Mouse (Mus musculus): Measurements from ENCODE around the gene Prh1. TPM values are rescaled to one million over a fixed set of nuclear protein-coding genes. Genes with fewer than 3 reads are reported as not detected.
"Not testable (repeated sequence)": the region's sequence is repeated elsewhere in the genome, so short reads cannot be mapped to it uniquely, and the experiment has no call there.

Gene Prh1
- not detected for polyA plus RNA-seq (2012; fragmentation: generic; extraction: Trizol)

- not testable (repeated sequence) for H3K36me3 ChIP-seq (ENCODE audit: control insufficient read depth, insufficient read depth); H3K79me2 ChIP-seq (ENCODE audit: control insufficient read depth, insufficient read depth); H3K4me2 ChIP-seq (ENCODE audit: low read depth); H3ac ChIP-seq (ENCODE audit: control insufficient read depth, insufficient read length); H3K4me3 ChIP-seq; H3K27me3 ChIP-seq (ENCODE audit: control insufficient read depth, insufficient read depth, insufficient read length)
Observed at GRCm38 (mm10) chr6:132569509-132569908, at the start of gene Prh1. TSS of gene Prh1 (plus strand) at chr6:132569809.

DNA sequence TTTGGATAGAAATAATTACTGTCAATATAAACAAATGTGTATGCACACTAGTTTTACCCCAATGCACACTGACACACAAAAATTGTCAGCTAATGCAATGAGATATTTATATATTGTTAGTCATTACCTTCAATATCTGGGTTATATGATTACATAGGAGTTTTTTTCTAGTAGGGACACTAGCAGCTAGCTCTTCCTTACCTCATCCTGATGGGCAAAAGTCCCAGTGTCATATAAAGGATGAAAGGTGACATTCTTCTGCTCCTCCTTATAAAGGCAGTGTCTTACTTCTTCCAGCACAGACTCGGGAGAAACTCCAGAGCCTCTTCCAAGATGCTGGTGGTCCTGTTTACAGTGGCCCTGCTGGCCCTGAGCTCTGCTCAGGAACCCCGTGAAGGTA lies 26.0 kb downstream of the Prh1 start, which contains the start of gene Prp2:
TSS of gene Prp2 (plus strand) at position 301 of the 400 bp plus-strand sequence.
- not testable (repeated sequence) for H3K27me3 ChIP-seq (ENCODE audit: control insufficient read depth, insufficient read depth, insufficient read length); H3K36me3 ChIP-seq (ENCODE audit: control insufficient read depth, insufficient read depth); H3K4me3 ChIP-seq; H3ac ChIP-seq (ENCODE audit: control insufficient read depth, insufficient read length); H3K4me2 ChIP-seq (ENCODE audit: low read depth); H3K79me2 ChIP-seq (ENCODE audit: control insufficient read depth, insufficient read depth)

Other genes with a start within 250 kb of the Prh1 start
- gene Gm8882, start 205.7 kb upstream of the Prh1 start, polyA plus RNA-seq (2012; fragmentation: generic; extraction: Trizol), result not detected
- gene Prp2, start 26.1 kb downstream of the Prh1 start, polyA plus RNA-seq (2012; fragmentation: generic; extraction: Trizol), result not detected
- gene A630073D07Rik, start 81.7 kb downstream of the Prh1 start, polyA plus RNA-seq (2012; fragmentation: generic; extraction: Trizol), result not detected
- not detected for gene Tas2r120, start 87.1 kb downstream of the Prh1 start, polyA plus RNA-seq (2012; fragmentation: generic; extraction: Trizol)
- gene Tas2r121, start 131.2 kb downstream of the Prh1 start, polyA plus RNA-seq (2012; fragmentation: generic; extraction: Trizol), result not detected
- not detected for gene Tas2r122, start 142.1 kb downstream of the Prh1 start, polyA plus RNA-seq (2012; fragmentation: generic; extraction: Trizol)
- gene Tas2r115, start 168.2 kb downstream of the Prh1 start, polyA plus RNA-seq (2012; fragmentation: generic; extraction: Trizol), result not detected
- not detected for gene Tas2r124, start 184.9 kb downstream of the Prh1 start, polyA plus RNA-seq (2012; fragmentation: generic; extraction: Trizol)
- gene Tas2r102, start 192.3 kb downstream of the Prh1 start, polyA plus RNA-seq (2012; fragmentation: generic; extraction: Trizol), result not detected
- gene Tas2r136, start 208.4 kb downstream of the Prh1 start, polyA plus RNA-seq (2012; fragmentation: generic; extraction: Trizol), result not detected
- not detected for gene Tas2r117, start 233.0 kb downstream of the Prh1 start, polyA plus RNA-seq (2012; fragmentation: generic; extraction: Trizol)

Data from myocyte (in vitro differentiated cells).